Mouse (Mus musculus): ENCODE data around the gene Mast3.
A peak's percentile ranks its signal among the peaks of the same experiment; 100 is the strongest.

The Mast3 gene

DNA sequence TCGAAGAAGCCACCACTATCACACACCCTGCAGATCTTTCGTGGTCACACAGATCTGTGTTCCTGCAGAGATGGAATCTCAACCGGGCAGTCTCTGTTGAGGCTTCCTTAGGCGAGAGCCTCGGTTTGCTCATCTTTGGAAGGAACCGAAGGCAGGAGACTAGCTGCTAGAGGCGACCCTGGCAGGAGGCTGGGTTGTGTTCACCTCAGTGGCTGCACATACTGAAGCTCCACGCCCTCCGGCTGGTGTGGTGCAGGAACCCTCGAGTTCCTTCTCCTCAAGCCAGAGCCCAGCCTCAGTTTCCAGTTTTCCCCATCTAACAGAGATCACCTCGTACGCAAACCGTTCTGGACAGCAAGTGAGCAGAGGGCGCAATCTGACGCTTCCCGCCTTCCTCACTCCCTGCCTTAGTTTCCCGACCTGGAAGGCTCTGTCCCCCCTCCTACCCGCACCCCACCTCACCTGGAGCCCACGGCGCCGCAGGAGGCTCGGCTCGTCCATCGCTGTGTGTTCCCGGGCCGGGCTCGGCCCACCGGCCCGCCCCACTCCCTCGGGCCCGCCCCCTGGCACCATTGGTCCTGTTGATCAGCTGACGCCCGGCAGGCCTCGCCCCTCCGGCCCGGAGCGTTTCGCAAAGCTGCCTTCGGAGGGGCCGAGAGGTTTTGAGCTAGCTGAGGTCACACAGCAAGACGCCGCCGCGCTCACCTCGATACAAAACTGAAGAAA is at the start of gene Mast3:
Gene Mast3, minus strand, starts transcription at position 574 of the 726 bp plus-strand sequence.
- peak; percentile 91 for DNase-seq (ENCODE audit: low read depth, low spot score)

- no peak for DNase-seq (ENCODE audit: low read depth, low spot score)
Observed at GRCm38 (mm10) chr8:70853863-70854262, 49.0 kb upstream of the Mast3 start.

DNA sequence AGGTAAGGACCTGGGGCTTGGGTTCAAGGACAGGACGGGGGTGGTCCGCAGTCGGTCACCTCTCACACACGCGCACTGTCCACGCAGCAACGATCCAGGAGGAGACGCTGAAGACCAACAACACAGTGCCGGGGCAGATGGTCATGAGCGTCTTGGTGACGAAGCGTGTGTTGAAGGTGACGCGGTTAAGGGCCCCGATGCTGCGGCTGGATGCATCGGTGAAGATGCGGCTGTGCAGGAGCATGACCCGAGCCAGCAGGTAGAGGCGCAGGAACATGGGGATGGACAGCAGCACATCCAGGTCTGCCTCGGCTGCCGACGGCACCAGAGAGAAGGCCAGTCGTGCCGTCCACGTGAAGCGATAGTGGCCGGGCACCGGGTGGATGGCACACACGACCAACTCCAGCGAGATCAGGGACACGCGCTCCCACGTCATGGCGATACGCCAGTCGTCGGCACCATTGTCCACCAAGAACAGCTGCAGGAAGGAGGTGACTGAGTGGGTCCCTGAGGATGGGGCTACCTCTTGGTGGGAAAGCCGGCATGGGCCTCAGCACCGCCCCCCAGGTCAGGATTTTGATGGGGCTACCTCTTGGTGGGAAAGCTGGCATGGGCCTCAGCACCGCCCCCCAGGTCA is 47.9 kb upstream of the Mast3 start:
- no peak for DNase-seq (ENCODE audit: low read depth, low spot score)

- no peak for DNase-seq (ENCODE audit: low read depth, low spot score)
Observed at GRCm38 (mm10) chr8:70851837-70852236, 47.0 kb upstream of the Mast3 start.

DNA sequence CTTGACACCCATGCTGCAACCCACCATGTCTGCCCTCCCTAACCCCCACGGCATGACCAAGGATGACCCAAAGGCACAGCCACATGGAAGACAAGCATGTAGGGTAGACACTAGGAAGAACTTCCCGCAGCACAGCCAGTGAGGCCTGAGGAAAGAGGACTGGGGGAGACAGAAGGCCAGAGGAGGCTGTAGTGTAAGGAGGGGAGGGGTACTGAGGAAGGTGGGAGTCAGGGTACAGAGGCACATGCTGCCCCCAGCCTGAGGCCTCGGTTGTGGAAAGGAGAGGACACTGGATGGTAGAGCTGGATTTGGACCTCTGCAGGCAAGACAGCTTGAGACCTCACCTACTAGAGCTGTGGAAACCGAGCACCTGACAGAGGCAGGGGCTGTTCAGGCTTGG is 46.1 kb upstream of the Mast3 start:
- DNase-seq (ENCODE audit: low read depth, low spot score) = no peak

DNA sequence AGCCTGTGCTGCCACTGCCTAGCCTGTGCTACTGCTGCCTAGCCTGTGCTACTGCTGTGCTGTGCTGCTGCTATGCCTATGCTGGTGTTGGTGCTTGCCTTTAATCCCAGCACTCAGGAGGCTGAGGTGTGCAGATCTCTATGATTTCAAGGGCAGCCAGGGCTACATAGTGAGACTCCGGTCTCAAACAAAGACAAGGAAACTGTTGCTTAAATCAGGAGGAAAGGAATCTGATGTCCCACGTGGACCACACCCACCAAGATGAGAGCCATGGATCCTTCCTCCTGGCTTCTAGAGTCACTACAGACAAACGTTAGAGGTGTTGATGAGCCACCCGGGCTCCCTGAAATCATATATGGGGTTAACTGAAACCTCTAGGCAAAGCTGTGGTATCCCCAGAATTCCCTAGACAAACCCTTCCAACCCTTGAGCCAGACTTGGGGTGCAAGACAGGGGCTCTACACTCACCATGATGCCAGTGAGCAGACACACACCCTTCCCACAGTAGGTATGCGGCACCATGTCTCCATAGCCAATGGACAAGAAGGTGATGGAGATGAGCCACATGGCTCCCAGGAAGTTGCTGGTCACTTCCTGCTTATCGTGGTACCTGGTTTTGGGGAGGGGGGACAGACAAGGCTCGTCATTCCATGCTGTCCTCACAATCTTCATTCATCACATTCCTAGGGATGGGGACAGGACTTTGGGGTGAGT is 45.4 kb upstream of the Mast3 start:
- DNase-seq (ENCODE audit: low read depth, low spot score) = no peak

GRCm38 (mm10) chr8:70849333-70849990 is 44.6 kb upstream of the Mast3 start:
- no peak for DNase-seq (ENCODE audit: low read depth, low spot score)

- no peak for DNase-seq (ENCODE audit: low read depth, low spot score)
Observed at GRCm38 (mm10) chr8:70846371-70847154, 41.7 kb upstream of the Mast3 start.

DNA sequence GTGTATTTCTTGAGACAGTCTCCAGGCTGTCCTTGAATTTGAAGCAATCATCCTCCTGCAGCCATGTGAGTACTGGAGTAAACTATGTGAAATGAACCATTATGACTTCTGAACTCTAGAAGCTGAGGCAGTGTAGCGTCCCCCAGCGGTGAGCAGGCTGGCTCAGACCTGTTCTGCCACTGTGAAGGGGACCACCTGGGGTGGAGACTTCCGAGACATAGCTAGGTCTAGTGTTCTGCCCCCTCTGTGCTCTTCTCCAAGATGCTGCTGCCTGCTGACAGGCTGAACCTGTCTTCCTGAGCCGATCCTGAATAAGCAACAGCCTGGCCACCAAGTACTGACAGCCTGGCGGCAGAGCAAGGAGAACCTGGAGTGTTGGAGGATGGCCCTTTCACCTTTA is 40.3 kb upstream of the Mast3 start:
- no peak for DNase-seq (ENCODE audit: low read depth, low spot score)

DNA sequence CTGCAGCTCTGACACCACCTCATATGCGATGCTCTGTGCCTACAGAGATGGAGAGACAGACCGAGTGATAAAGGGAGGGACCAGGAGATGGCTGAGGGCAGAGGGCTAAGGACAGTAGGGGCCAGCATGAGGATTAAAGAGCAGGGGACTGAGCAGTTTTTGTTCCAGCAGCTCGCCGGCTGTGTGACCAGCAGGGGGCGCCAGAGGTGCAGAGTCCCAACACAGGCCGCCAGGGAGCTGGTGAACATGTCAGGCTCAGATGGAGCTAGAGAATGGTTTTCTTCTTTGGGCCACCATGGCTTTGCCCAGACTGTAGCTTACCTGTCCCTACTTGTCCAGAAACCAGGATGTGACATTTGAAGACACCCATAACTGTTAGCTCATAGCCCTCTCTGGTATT is 39.7 kb upstream of the Mast3 start:
- DNase-seq (ENCODE audit: low read depth, low spot score) = peak; percentile 87

GRCm38 (mm10) chr8:70843941-70844340 is 39.1 kb upstream of the Mast3 start:
- no peak for DNase-seq (ENCODE audit: low read depth, low spot score)

- DNase-seq (ENCODE audit: low read depth, low spot score) = no peak
Observed at GRCm38 (mm10) chr8:70843214-70843773, 38.4 kb upstream of the Mast3 start.

DNA sequence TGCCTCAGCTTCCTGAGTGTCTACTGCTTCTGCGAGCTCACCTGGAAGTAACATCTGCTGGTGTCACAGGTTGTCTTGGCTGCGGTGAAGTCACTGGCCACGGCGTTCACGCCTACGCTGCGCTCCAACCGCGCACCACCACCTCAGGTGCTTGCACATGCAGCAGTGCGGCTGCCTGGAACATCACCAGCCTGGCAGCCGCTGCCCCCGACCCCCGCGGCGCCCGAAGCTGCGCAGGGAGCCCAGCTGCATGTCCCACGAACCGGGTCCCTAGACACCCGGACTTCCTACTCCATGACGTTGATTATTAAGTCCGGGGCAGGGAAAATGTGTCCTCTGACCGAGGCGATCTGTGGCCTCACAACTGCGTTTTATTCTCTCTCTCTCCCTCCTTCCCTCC is 37.6 kb upstream of the Mast3 start:
- no peak for DNase-seq (ENCODE audit: low read depth, low spot score)

GRCm38 (mm10) chr8:70841147-70842072 is 36.6 kb upstream of the Mast3 start:
- peak; percentile 88 for DNase-seq (ENCODE audit: low read depth, low spot score)

GRCm38 (mm10) chr8:70840590-70840989 is 35.7 kb upstream of the Mast3 start:
- DNase-seq (ENCODE audit: low read depth, low spot score) = no peak

DNA sequence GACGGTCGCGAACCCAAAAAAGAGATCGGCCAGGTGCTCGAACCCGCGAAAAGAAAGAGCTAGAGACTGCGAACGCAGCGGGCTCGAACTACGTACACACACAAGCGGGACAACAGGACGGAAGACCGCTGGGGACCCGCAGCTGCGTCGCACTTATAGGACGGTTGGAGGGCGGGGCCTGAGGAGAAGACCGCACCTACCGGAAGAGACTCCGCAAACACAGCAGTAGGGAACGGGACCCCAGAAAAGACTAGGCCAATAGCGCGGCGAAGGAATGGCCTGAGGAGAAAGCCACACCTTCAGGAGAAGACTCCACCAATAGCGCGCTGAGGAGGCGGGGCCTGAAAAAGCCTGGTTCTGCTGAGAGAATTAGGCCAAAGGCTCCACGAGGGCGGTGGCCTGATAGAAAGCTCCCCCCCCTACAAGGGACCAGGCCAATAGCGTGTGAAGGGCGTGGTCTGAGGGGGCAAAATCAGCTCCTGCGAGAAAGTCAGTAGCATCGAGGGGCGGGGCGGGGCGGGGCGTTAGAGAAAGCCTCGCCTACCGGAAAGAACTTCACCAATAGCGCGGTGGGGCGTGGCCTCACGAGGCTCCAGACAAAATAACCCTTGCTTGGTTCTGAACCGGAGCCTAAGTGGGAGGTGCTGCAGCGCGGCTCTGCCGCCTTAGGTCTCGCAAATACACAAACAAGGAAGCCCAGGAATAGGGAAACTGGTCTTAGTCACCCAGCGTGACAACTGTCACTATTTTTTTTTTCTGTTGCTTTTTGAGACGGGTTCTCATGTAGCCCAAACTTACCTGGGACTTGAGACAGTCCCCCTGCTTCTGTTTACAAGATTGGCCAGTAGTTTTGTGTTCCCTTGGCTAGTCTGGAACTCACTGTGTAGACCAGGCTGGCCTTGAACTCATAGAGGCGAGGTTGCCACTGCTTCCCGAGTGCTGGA is 34.8 kb upstream of the Mast3 start, which contains the start of gene Arrdc2:
Gene Arrdc2, minus strand, starts transcription at position 313 of the 944 bp plus-strand sequence.
- peak; percentile 100 for DNase-seq (ENCODE audit: low read depth, low spot score)

DNA sequence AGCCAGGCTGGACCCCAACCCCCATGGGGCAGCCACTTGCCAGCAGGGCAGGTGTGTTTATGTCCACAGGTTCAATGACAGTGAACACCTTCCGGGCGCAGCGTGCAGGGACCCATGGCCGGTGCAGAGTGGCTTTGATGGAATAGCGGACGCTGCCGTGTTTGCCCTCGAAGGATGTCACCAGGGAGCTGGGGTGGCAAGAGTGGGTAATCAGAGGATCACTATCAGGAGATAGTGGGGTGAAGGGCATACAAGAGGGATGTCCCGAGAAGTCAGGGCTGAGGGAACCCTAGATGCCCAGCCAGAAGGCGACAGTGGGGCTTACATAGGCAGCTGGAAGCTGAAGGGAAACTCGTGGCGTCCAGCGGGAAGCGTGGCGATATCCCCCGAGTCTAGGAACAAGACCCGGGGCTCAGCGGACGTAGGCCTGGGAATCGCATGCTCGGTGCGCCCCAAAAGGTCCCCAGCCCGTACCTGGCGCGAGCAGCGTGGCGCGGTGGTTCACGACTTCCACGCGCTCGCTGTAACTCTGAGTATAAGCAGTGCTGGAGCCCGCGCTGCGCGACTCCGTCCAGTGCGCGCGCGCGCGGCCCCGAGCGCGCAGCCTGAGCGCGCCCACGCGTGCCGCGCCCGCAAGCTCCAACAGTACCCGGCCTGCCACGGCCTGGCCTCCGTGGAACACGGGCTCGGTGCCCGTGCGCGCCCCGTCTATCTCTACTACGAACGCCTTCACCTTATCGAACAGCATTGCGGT is 34.0 kb upstream of the Mast3 start:
- DNase-seq (ENCODE audit: low read depth, low spot score) = peak; percentile 79

DNA sequence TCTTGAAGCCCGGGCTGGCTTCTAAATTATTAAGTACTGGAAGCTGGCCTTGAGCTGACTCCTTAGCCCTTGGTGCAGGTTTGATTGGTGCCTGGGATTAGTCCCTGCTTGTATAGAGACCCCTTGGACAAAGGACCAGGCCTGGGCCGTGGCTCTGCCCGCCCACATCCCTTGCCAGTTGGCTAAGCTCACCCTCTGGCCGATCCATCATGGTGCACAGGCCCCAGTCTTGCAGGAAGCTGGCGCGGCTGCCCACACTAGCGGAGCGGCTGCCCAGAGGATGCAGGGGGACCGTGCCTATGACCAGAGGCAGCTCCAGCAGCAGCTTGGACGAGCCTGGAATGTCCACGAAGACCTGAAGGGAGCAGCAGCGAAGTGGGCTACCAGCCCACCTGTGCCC is 31.8 kb upstream of the Mast3 start:
- DNase-seq (ENCODE audit: low read depth, low spot score) = no peak

All from brain, adult 2 months (tissue).